Mouse (Mus musculus) G1E (cell line): ENCODE results near the gene Ltb4r1.

Source experiments
- CTCF ChIP-seq: IDR thresholded peaks from 2 replicates; pipeline ENCODE4 v1.5.1; 2012; ENCODE audit warnings: low read depth, low read length, inconsistent platforms, mixed read lengths
- GATA1 ChIP-seq: IDR thresholded peaks from 2 replicates; pipeline ENCODE4 v1.6.1; 2012; ENCODE audit warnings: borderline replicate concordance, low read length, inconsistent platforms, mixed read lengths
- TAL1 ChIP-seq: conservative IDR thresholded peaks from 2 replicates; pipeline ENCODE4 v1.6.1; 2012; ENCODE audit warnings: low read depth, low read length, inconsistent platforms, mixed read lengths

GRCm38 (mm10) chr14:55777176-55777575 lies 11.4 kb downstream of the Ltb4r1 start:
- no peak for TF ChIP-seq CTCF
- TF ChIP-seq GATA1, result no peak
- TF ChIP-seq TAL1, result no peak
